ENCODE assay signal across 19 mouse cellular contexts in the genomic region with DNA sequence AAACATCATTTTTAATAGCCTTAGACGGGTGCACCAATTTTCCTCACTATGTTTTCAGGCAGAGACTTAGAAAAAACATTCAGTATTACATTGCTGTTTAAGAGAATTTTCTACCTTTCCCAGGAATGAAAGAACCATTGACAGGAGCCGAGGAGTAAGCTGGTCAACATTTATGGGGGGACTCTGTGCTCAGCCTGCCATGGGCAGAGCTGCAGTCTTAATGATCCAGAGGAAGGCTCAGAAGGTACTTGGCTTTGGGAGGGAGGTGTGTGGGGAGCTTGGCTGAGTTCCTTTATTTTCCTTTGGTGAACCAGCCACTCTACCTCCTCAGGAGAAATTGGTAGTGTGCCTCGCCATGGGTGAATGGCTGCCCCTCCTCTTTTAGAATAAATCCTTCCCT.
A peak's percentile ranks its signal among the peaks of the same experiment; 100 is the strongest.
DNase-seq lines count a peak whose midpoint lies in the region; ATAC-seq and TF ChIP-seq lines count a peak whose summit lies in the region.
"Had no signal": no experiment of that assay in that cellular context is flagged by ENCODE, and none has a peak within 500 bp of the region (broad histone marks: within the 10 kb centered on the region; RNA-seq: fewer than 3 reads in every experiment).

No protein-coding gene starts in this region.

- no peaks in the 10 kb centered on the region for H3K4me1 ChIP-seq in heart, embryonic 11.5 days (ENCODE audit: control insufficient read depth, insufficient read depth, low read length)
- H3K4me1 ChIP-seq in limb, embryonic 14.5 days (ENCODE audit: control insufficient read depth, insufficient read depth, low read length): 0 out of 2 replicates have a peak, but pooled peaks cover 5% of the 10 kb centered on the region
- H3K4me1 ChIP-seq in limb, embryonic 15.5 days: no peaks in the 10 kb centered on the region
- H3K4me1 ChIP-seq: embryonic facial prominence, embryonic 13.5 days; forebrain, embryonic 13.5 days; forebrain, embryonic 15.5 days had no signal

- no peaks in the 10 kb centered on the region for H3K9me3 ChIP-seq in heart, embryonic 11.5 days (replicated peaks; ENCODE audit: control insufficient read depth, low read length)
- no peaks in the 10 kb centered on the region for H3K9me3 ChIP-seq in limb, embryonic 14.5 days (ENCODE audit: control insufficient read depth, low read length)
- H3K9me3 ChIP-seq in limb, embryonic 15.5 days: no peaks in the 10 kb centered on the region
- H3K9me3 ChIP-seq: embryonic facial prominence, embryonic 13.5 days; forebrain, embryonic 13.5 days; forebrain, embryonic 15.5 days had no signal

- no peak for TF ChIP-seq POLR2A in limb, embryonic 14.5 days (IDR thresholded peaks at IDR 0.05; ENCODE audit: borderline replicate concordance, extremely low read depth, insufficient read depth, insufficient read length)

- no peak overlapping the region for H3K4me3 ChIP-seq in heart, embryonic 11.5 days (ENCODE audit: low read depth, low read length)
- H3K4me3 ChIP-seq in limb, embryonic 14.5 days (replicated peaks; ENCODE audit: low read length): no peak overlapping the region
- H3K4me3 ChIP-seq in limb, embryonic 15.5 days: no peak overlapping the region
- H3K4me3 ChIP-seq: embryonic facial prominence, embryonic 13.5 days; forebrain, embryonic 13.5 days; forebrain, embryonic 15.5 days had no signal

- no peaks in the 10 kb centered on the region for H3K27me3 ChIP-seq in heart, embryonic 11.5 days (ENCODE audit: control insufficient read depth, insufficient read depth, low read length)
- no peaks in the 10 kb centered on the region for H3K27me3 ChIP-seq in limb, embryonic 14.5 days (ENCODE audit: control insufficient read depth, insufficient read depth, low read length)
- no peaks in the 10 kb centered on the region for H3K27me3 ChIP-seq in limb, embryonic 15.5 days
- H3K27me3 ChIP-seq: embryonic facial prominence, embryonic 13.5 days; forebrain, embryonic 13.5 days; forebrain, embryonic 15.5 days had no signal

- no peaks in the 10 kb centered on the region for H3K36me3 ChIP-seq in heart, embryonic 11.5 days (ENCODE audit: control insufficient read depth, insufficient read depth, low read length)
- no peaks in the 10 kb centered on the region for H3K36me3 ChIP-seq in limb, embryonic 14.5 days (ENCODE audit: control insufficient read depth, insufficient read depth, low read length)
- no peaks in the 10 kb centered on the region for H3K36me3 ChIP-seq in limb, embryonic 15.5 days
- H3K36me3 ChIP-seq: embryonic facial prominence, embryonic 13.5 days; forebrain, embryonic 15.5 days had no signal

- no peak overlapping the region for H3K27ac ChIP-seq in heart, embryonic 11.5 days (ENCODE audit: low read depth, low read length)
- H3K27ac ChIP-seq in limb, embryonic 14.5 days (replicated peaks; ENCODE audit: low read depth, low read length): no peak overlapping the region; the same call in 1 of the 2 replicates
- 0 out of 2 replicates have a peak overlapping the region, but pooled peaks have one; percentile 19 for H3K27ac ChIP-seq in limb, embryonic 15.5 days
- H3K27ac ChIP-seq: embryonic facial prominence, embryonic 13.5 days; forebrain, embryonic 13.5 days; forebrain, embryonic 15.5 days had no signal

- ATAC-seq in heart, embryonic 11.5 days (replicated peaks; ENCODE audit: insufficient number of reproducible peaks, low FRiP score, low TSS enrichment): no peak
- ATAC-seq in limb, embryonic 14.5 days (ENCODE audit: low FRiP score, low read depth): peak; percentile 53; the same call in 1 of the 2 replicates
- peak; percentile 85 for ATAC-seq in limb, embryonic 15.5 days (ENCODE audit: insufficient number of reproducible peaks, low FRiP score, low TSS enrichment, low read depth)
- ATAC-seq: forebrain, embryonic 13.5 days; forebrain, embryonic 15.5 days; forebrain, postnatal 0 days had no signal

- peak; percentile 58 for DNase-seq in heart, adult 11 months
- peak; percentile 47 for DNase-seq in limb, embryonic 14.5 days (ENCODE audit: low spot score)
- DNase-seq in embryo, embryonic 9.5 days (ENCODE audit: extremely low spot score): no peak
- DNase-seq: adrenal gland, adult 2 months; adrenal gland, postnatal 10 days; adrenal gland, postnatal 25 days; cerebellum, adult 11 months; cerebellum, adult 18-20 months; cerebellum, adult 8-10 months; cerebellum, adult 9-11 months; cerebellum, postnatal 14 days; cerebellum, postnatal 36 days; embryo, embryonic 11 days; forebrain, postnatal 0 days had no signal

- 75% methylated on average over 3 of the region's 3 CpGs for WGBS in heart, embryonic 11.5 days (ENCODE audit: insufficient replicate concordance)
- WGBS in limb, embryonic 14.5 days: 56% methylated on average over 3 of the region's 3 CpGs
- WGBS in limb, embryonic 15.5 days: 41% methylated on average over 3 of the region's 3 CpGs

- H3K4me2 ChIP-seq in heart, embryonic 11.5 days: no peak overlapping the region
- H3K4me2 ChIP-seq in limb, embryonic 14.5 days (replicated peaks; ENCODE audit: low read depth, low read length, severe bottlenecking): no peak overlapping the region
- no peak overlapping the region for H3K4me2 ChIP-seq in limb, embryonic 15.5 days
- H3K4me2 ChIP-seq: embryonic facial prominence, embryonic 13.5 days; forebrain, embryonic 13.5 days; forebrain, embryonic 15.5 days had no signal

- no peak overlapping the region for H3K9ac ChIP-seq in heart, embryonic 11.5 days (ENCODE audit: low read depth, low read length)
- H3K9ac ChIP-seq in limb, embryonic 14.5 days (ENCODE audit: low read depth, low read length, severe bottlenecking): no peak overlapping the region
- no peak overlapping the region for H3K9ac ChIP-seq in limb, embryonic 15.5 days
- H3K9ac ChIP-seq: embryonic facial prominence, embryonic 13.5 days; forebrain, embryonic 13.5 days; forebrain, embryonic 15.5 days; forebrain, postnatal 0 days had no signal
